Mouse (Mus musculus): ENCODE results near the gene Tbl1x. TPM values are rescaled to one million over a fixed set of nuclear protein-coding genes. Genes with fewer than 3 reads are reported as not detected.

The Tbl1x gene
- polyA plus RNA-seq, 1 experiment from 2014 or later: 82.8 TPM

DNA sequence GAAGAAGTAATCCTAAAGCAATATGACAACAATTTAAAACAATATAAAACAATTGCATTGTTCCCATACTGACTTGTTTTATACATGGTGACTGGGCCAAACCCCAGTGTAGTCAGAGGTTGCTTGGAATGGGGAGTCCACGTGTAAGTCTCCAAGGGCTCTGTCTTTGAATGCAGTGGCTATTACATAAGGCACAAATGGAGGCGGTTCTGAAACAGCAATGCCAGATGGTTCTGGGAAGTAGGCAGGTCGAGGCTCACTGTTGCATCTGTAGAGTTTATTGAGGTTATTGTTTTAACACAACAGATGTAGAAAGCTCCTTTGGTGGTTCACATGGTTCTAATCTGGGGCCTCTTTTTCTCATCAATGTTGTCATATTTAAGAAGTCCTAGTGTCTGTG, 66.3 kb downstream of the Tbl1x start:
- Histone ChIP-seq H3K4me2 (no peak overlapping the region), H3K4me1 (ENCODE audit: insufficient read depth) (no peaks in the 10 kb centered on the region), H3K36me3 (ENCODE audit: insufficient read depth) (no peaks in the 10 kb centered on the region), H3K27me3 (ENCODE audit: insufficient read depth, low read length) (no peaks in the 10 kb centered on the region), H3K27ac (ENCODE audit: low read depth) (no peak overlapping the region), H3K9me3 (ENCODE audit: low read depth, low read length) (no peaks in the 10 kb centered on the region), H3K4me3 (ENCODE audit: low read depth, low read length) (no peak overlapping the region), H3K9ac (no peak overlapping the region)
- TF ChIP-seq CTCF (IDR thresholded peaks at IDR 0.05; ENCODE audit: low read depth): no peak
- ATAC-seq (ENCODE audit: insufficient read depth): no peak
- 79% methylated on average over 3 of the region's 3 CpGs for WGBS
- DNase-seq: no peak

- ATAC-seq (ENCODE audit: insufficient read depth) (no peak), DNase-seq (no peak)
- H3K4me1 ChIP-seq (ENCODE audit: insufficient read depth): no peaks in the 10 kb centered on the region
- no peak overlapping the region for H3K27ac ChIP-seq (ENCODE audit: low read depth)
- H3K27me3 ChIP-seq (ENCODE audit: insufficient read depth, low read length): no peaks in the 10 kb centered on the region
- H3K4me3 ChIP-seq (ENCODE audit: low read depth, low read length): no peak overlapping the region
- 65% methylated on average over 1 of the region's 1 CpGs for WGBS
- TF ChIP-seq CTCF (IDR thresholded peaks at IDR 0.05; ENCODE audit: low read depth): no peak
- H3K4me2 ChIP-seq: no peak overlapping the region
- H3K9ac ChIP-seq: no peak overlapping the region
- no peaks in the 10 kb centered on the region for H3K9me3 ChIP-seq (ENCODE audit: low read depth, low read length)
- no peaks in the 10 kb centered on the region for H3K36me3 ChIP-seq (ENCODE audit: insufficient read depth)
Measured at GRCm38 (mm10) chrX:77578172-77578571, 67.4 kb downstream of the Tbl1x start.

DNA sequence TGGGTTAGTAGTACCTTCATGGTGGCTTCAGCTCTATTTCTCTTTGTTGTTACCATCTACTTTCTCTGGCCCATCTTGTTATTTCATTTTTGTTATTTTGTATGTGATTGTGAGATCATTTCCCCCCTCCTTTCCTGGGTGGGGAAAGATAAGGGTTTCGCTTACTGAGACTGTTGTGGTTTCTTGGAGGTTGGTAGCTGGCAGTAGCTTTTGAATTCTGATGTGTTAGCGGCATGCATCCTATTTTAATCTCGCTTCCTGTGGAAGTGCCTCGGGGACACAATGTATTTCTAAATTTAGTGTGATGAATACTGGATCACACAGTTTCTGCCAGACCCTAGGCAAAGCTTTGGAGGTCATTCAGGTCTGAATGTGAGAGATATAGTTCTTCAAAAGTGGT, 69.2 kb downstream of the Tbl1x start:
- H3K9ac ChIP-seq: no peak overlapping the region
- WGBS: 60% methylated on average over 4 of the region's 4 CpGs
- H3K4me1 ChIP-seq (ENCODE audit: insufficient read depth): no peaks in the 10 kb centered on the region
- no peaks in the 10 kb centered on the region for H3K27me3 ChIP-seq (ENCODE audit: insufficient read depth, low read length)
- DNase-seq (no peak), ATAC-seq (ENCODE audit: insufficient read depth) (no peak)
- no peak overlapping the region for H3K4me3 ChIP-seq (ENCODE audit: low read depth, low read length)
- H3K36me3 ChIP-seq (ENCODE audit: insufficient read depth): no peaks in the 10 kb centered on the region
- H3K4me2 ChIP-seq: no peak overlapping the region
- no peak overlapping the region for H3K27ac ChIP-seq (ENCODE audit: low read depth)
- H3K9me3 ChIP-seq (ENCODE audit: low read depth, low read length): no peaks in the 10 kb centered on the region
- no peak for TF ChIP-seq CTCF (IDR thresholded peaks at IDR 0.05; ENCODE audit: low read depth)

GRCm38 (mm10) chrX:77585974-77586373, 75.2 kb downstream of the Tbl1x start:
- H3K4me3 ChIP-seq (ENCODE audit: low read depth, low read length): no peak overlapping the region
- no peak overlapping the region for H3K9ac ChIP-seq
- 89% methylated on average over 2 of the region's 2 CpGs for WGBS
- H3K4me1 ChIP-seq (ENCODE audit: insufficient read depth): no peaks in the 10 kb centered on the region
- no peak for DNase-seq
- H3K27ac ChIP-seq (ENCODE audit: low read depth): no peak overlapping the region
- H3K9me3 ChIP-seq (ENCODE audit: low read depth, low read length): no peaks in the 10 kb centered on the region
- TF ChIP-seq CTCF (IDR thresholded peaks at IDR 0.05; ENCODE audit: low read depth): no peak
- no peak for ATAC-seq (ENCODE audit: insufficient read depth)
- no peak overlapping the region for H3K4me2 ChIP-seq
- no peaks in the 10 kb centered on the region for H3K27me3 ChIP-seq (ENCODE audit: insufficient read depth, low read length)
- H3K36me3 ChIP-seq (ENCODE audit: insufficient read depth): no peaks in the 10 kb centered on the region

- DNase-seq (no peak), ATAC-seq (ENCODE audit: insufficient read depth) (no peak)
- WGBS: 72% methylated on average over 7 of the region's 7 CpGs
- Histone ChIP-seq H3K9me3 (ENCODE audit: low read depth, low read length) (no peaks in the 10 kb centered on the region), H3K27me3 (ENCODE audit: insufficient read depth, low read length) (no peaks in the 10 kb centered on the region), H3K4me2 (no peak overlapping the region), H3K4me1 (ENCODE audit: insufficient read depth) (no peaks in the 10 kb centered on the region), H3K36me3 (ENCODE audit: insufficient read depth) (no peaks in the 10 kb centered on the region), H3K4me3 (ENCODE audit: low read depth, low read length) (no peak overlapping the region), H3K9ac (no peak overlapping the region), H3K27ac (ENCODE audit: low read depth) (no peak overlapping the region)
- TF ChIP-seq CTCF (IDR thresholded peaks at IDR 0.05; ENCODE audit: low read depth): no peak
Measured at GRCm38 (mm10) chrX:77594670-77595224, 83.9 kb downstream of the Tbl1x start.

DNA sequence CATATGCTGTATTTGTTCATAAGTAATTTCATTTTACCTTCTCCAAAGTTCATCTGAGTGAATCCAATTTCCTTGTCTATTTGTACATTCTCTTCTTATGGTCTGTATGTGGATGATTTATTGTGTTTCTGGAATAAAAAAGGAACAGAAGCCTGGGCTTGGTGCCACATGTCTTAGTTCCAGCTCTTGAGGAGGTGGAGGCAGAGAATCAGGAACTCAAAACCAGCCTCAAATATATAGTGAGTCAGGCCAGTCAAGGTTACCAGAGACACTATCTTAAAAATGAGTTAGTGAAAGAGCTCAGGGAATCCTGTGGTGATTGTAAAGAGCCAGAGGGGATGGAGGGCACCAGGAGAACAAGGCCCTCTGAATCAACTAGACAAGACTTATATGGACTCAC, 86.9 kb downstream of the Tbl1x start:
- TF ChIP-seq CTCF (IDR thresholded peaks at IDR 0.05; ENCODE audit: low read depth): no peak
- H3K36me3 ChIP-seq (ENCODE audit: insufficient read depth): no peaks in the 10 kb centered on the region
- no peak for DNase-seq
- no peak overlapping the region for H3K4me2 ChIP-seq
- ATAC-seq (ENCODE audit: insufficient read depth): no peak
- H3K27me3 ChIP-seq (ENCODE audit: insufficient read depth, low read length): no peaks in the 10 kb centered on the region
- H3K9ac ChIP-seq: no peak overlapping the region
- H3K9me3 ChIP-seq (ENCODE audit: low read depth, low read length): no peaks in the 10 kb centered on the region
- H3K4me3 ChIP-seq (ENCODE audit: low read depth, low read length): no peak overlapping the region
- no peak overlapping the region for H3K27ac ChIP-seq (ENCODE audit: low read depth)
- no peaks in the 10 kb centered on the region for H3K4me1 ChIP-seq (ENCODE audit: insufficient read depth)

GRCm38 (mm10) chrX:77598736-77599135, 87.9 kb downstream of the Tbl1x start:
- TF ChIP-seq CTCF (IDR thresholded peaks at IDR 0.05; ENCODE audit: low read depth): no peak

More at GRCm38 (mm10) chrX:77598736-77599135, 87.9 kb downstream of the Tbl1x start:
- no peak for ATAC-seq (ENCODE audit: insufficient read depth)
- no peak overlapping the region for H3K27ac ChIP-seq (ENCODE audit: low read depth)
- no peaks in the 10 kb centered on the region for H3K36me3 ChIP-seq (ENCODE audit: insufficient read depth)
- no peak overlapping the region for H3K4me2 ChIP-seq
- 58% methylated on average over 2 of the region's 2 CpGs for WGBS
- no peak overlapping the region for H3K4me3 ChIP-seq (ENCODE audit: low read depth, low read length)
- no peaks in the 10 kb centered on the region for H3K4me1 ChIP-seq (ENCODE audit: insufficient read depth)
- no peak for DNase-seq
- no peaks in the 10 kb centered on the region for H3K9me3 ChIP-seq (ENCODE audit: low read depth, low read length)
- H3K9ac ChIP-seq: no peak overlapping the region
- no peaks in the 10 kb centered on the region for H3K27me3 ChIP-seq (ENCODE audit: insufficient read depth, low read length)
